Mouse (Mus musculus): ENCODE measurements around the gene Rwdd3. TPM values are rescaled to one million over a fixed set of nuclear protein-coding genes. Genes with fewer than 3 reads are reported as not detected.

Gene Rwdd3
- total RNA-seq, 2 experiments from 2014 or later: 0.20 to 0.77 TPM

Other genes starting within 250 kb of the Rwdd3 start
- 2.0 and 3.0 TPM in 2 replicates for gene Tmem56, start 111.4 kb upstream of the Rwdd3 start, total RNA-seq (2015)
- 0.70 and 1.7 TPM in 2 replicates for gene Tmem56, start 111.4 kb upstream of the Rwdd3 start, total RNA-seq (2017)
- gene Alg14, start 120.1 kb upstream of the Rwdd3 start, total RNA-seq (2015): 21.9 and 26.9 TPM in 2 replicates
- gene Alg14, start 120.1 kb upstream of the Rwdd3 start, total RNA-seq (2017): 7.8 and 18.7 TPM in 2 replicates

Data from megakaryocyte, adult 5-6 weeks (primary cell).